Mouse (Mus musculus) B cell, adult 2 months (primary cell): ENCODE data around the gene Ogg1.
A peak's percentile ranks its signal among the peaks of the same experiment; 100 is the strongest.
"Not testable (repeated sequence)": the region's sequence is repeated elsewhere in the genome, so short reads cannot be mapped to it uniquely, and the experiment has no call there.

Experiments
- DNase-seq, 2 experiments: peaks; one replicate each; pipeline ENCODE4 v3.0.0; 2022

Ogg1 gene

DNA sequence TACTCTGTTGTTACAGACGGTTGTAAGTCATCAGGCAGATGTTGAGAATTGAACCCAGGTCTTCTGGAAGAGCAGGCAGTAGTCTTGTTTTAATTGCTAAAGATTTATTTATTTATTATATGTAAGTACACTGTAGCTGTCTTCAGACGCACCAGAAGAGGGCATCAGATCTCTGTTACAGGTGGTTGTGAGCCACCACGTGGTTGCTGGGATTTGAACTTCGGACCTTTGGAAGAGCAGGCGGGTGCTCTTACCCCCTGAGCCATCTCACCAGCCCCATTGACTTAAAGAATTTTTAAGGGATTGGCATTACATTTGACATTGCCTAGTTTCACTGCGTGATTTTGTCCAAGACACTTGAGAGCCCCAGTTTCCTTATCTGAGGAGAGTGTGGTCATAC lies 6.0 kb downstream of the Ogg1 start:
- DNase-seq, result not testable (repeated sequence)

DNA sequence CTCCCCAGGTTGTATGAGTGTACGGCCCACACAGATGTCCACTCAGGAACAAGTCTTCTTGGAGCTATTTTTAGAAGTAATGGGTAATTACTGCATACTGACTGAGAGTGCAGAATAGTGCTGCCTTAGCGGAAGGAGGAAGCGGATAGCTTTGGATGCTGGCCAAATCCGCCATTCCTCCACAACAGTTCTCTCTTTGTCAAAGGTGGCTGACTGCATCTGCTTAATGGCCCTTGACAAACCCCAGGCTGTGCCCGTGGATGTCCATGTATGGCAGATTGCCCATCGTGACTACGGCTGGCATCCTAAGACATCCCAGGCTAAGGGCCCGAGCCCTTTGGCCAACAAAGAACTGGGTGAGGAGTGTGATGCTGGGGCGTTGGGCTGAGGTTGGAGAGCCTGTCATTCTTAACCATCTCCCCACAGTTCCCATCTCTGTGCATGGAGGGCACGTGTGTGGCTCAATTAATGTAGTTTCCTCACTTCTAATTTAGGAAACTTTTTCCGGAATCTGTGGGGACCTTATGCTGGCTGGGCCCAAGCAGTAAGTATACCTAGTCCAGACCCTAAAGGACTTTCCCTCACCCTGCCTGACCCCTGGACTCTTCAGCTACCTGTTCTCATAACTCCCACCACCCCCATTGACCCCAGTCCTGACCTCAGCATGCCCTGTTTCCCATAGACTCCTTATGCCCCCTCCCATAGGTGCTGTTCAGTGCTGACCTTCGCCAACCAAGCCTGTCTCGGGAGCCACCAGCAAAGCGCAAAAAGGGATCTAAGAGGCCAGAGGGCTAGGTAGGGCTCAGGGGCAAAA lies 6.6 kb downstream of the Ogg1 start:
- no peak for DNase-seq

DNA sequence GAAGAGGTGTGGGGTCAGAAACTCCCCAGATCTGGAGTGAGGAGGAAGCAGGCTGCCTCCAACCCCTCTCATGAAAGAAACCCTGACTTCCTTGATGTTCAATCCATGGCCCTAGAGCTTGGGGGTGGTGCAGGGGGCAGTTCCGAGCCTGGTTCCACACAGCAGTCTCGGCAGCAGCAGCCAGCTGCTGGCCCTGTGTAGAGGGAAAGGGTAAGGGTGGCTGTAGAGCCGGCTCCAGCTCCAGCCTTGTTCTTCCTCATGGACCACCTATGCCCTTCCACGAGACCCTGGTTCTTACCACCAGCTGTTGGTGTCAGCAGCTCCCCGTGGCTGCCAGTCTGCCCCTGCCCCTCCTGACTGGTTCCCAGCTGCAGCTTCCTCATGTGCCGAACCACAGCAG lies 7.4 kb downstream of the Ogg1 start:
- no peak for DNase-seq

GRCm38 (mm10) chr6:113336852-113337620 lies 10.3 kb downstream of the Ogg1 start:
- no peak for DNase-seq

DNA sequence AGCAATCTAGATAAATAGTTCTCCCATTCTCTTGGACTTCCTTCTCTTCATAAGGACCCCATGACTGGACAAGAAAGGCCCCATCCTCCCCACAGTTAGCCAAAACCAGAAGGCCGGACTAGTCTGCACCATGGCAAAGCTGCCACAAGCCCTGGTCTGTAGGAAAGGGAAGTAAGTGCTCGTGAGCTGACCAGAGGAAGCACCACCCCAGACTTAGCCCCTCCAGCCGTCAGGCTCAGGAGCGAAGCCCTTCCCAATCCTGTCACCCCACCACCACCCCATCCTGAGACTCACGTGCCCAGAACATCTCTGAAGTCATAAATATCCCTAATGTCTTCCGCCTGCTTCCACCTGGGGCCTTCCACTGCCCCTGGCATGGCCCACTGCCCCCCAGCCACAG lies 14.8 kb downstream of the Ogg1 start:
- DNase-seq, result no peak

GRCm38 (mm10) chr6:113342297-113342696 lies 15.5 kb downstream of the Ogg1 start:
- DNase-seq, result no peak

DNA sequence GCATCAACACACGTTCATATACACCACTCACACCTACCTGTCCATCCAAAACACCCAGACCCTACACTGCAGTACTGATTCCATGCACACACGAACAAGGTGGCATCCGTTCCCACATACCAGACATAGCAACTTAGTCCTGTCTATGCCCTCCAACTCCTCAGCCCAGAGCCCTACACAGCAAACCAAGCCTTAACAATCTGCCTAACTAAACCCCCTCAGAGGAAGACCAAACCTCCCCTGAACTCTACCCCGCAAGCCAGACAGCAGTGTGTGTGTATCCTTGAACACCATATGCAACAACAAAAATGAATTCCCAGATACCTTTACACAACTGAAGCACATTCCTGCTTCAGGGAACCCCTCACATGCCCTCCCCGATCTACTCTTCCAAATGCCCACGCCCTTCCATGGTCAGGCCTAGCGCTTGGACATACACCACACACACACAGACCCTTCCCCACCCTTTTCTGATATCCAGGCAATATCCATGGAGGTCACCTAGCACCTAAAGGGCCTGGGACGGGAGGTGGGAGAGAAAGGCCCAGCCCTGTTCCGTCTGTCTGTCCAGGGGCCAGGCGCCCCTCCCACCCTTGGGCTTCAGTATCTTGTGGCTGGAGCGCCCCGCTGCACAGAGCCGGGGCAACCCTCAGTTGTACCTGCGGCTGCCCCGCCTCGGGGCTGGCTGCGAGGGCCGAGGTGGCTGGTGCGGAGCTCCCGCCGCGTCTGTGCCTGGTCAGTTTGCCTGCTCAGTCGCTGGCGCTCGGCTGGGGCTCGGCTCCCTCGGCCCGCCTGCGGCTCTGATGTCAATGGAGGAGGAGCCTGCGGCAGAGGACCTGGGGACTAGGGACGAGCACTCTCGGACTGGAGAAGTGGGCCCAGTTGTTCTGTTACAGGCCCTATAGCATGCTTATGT lies 16.7 kb downstream of the Ogg1 start, which contains the start of gene Camk1:
Gene Camk1, minus strand, starts transcription at position 808 of the 916 bp plus-strand sequence.
- DNase-seq, result peak; percentile 23 to 33

DNA sequence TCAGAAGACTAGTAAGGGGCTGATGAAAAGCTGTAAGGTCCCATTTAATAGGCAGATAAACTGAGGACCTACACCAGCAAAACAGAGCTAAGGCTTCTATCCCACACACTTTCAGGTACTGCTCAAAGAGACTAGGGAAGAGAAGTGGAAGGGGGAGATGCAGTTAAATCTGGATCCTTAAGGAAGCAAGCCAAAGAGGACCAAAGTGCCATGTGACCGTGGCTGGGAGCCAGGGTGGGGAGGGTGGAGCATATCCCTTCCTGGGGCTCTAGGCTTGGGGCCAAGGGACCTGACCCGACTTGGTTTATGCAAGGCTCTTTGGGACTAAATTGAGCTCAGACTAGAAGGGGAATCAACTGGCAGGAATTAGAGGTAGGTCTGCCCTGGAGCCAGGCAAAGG lies 17.5 kb downstream of the Ogg1 start:
- DNase-seq, result no peak

- DNase-seq, result no peak
Measured at GRCm38 (mm10) chr6:113346897-113347296, 20.1 kb downstream of the Ogg1 start.

DNA sequence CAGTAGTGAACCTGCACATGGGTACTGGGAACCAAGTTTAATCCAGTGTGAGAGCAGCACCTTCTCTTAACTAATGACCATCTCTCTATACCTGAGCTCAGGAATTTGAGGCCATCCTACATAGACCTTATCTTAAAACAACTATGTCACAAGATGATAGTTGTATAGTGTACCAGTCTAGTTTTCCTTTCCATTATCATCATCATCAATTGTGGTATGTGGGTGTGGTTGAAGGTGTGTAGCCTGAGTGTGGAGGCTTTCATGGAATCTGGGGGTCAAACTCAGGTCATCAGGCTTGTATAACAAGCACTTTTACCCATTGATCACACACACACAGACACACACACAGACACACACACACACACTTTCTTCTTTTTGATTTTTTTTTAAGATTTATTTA lies 23.8 kb downstream of the Ogg1 start:
- DNase-seq, result no peak

DNA sequence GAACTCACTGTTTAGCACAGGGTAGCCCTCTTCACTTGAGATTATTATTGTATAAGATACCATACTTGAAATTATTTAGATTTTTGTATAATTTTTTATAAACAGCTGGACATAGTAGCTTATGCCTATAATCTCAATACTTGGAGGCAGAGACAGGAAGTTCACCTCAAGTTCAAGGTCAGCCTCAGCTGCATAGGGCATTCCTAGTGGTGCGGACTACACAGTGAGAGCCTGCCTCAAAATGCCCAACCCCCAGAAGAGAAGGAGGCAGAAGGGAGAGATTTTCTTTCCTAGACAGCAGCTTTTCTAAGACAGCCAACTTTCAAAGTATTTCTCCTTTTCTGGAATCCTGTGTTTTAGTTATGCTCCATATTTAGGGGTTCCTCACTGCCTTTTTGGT lies 24.4 kb downstream of the Ogg1 start:
- no peak for DNase-seq

- DNase-seq, result no peak
Measured at GRCm38 (mm10) chr6:113351653-113352052, 24.9 kb downstream of the Ogg1 start.

- DNase-seq, result no peak
Measured at GRCm38 (mm10) chr6:113352820-113353219, 26.0 kb downstream of the Ogg1 start.

DNA sequence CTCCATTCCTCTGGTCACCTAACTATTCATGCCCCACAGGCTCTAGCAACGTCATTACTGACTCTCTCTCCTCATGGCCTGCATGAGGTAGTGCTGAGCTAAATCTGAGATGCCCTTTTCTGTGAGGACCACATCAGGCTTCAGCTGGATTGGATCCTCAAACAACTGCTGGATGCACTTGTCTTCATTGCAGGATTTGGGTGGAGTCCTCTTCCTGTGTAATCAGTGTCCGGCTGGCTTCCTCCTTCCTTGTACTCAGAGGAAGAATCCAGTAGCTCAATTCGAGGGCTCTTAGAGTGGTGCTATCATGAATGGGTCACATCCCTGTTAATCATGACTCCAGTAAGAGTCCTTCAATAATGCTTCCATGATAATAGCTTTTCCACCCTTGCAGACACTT lies 26.9 kb downstream of the Ogg1 start:
- no peak for DNase-seq

DNA sequence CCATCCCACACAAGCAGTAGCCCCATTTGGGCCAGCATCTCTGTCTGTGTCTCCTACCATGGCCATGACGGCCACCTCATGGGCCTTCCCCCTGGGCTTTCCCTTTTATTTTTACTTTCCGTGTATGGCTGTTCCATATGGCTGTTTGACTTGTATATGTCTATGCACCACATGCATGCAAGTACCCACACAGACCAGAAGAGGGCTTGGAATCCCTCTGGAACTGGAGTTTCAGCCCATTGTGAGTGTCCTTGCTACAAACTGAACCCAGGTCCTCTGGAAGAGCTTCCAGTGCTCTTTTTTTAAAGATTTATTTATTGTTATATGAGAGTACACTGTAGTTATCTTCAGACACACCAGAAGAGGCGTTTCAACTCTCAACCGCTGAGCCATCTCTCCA lies 34.7 kb downstream of the Ogg1 start:
- DNase-seq, result no peak

DNA sequence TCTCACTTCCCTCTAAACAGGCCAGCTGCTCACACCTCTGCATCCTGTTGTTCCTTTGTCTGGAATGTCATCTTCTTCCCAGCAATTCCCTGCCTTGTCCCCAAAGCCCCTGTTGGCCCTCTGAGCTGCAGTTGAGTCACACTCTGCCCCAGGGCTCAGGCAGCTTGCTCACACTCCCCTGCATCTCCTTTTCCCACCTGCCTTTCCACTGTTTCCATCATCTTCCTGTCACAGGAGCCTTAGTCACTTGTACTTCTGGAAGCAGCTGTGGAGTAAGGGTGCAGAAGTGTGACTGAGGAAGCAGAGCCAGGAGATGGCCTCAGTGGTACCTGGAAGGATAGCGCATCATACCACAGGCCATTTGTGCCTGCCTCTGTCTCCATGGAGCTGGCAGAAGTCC lies 35.5 kb downstream of the Ogg1 start:
- DNase-seq, result no peak

DNA sequence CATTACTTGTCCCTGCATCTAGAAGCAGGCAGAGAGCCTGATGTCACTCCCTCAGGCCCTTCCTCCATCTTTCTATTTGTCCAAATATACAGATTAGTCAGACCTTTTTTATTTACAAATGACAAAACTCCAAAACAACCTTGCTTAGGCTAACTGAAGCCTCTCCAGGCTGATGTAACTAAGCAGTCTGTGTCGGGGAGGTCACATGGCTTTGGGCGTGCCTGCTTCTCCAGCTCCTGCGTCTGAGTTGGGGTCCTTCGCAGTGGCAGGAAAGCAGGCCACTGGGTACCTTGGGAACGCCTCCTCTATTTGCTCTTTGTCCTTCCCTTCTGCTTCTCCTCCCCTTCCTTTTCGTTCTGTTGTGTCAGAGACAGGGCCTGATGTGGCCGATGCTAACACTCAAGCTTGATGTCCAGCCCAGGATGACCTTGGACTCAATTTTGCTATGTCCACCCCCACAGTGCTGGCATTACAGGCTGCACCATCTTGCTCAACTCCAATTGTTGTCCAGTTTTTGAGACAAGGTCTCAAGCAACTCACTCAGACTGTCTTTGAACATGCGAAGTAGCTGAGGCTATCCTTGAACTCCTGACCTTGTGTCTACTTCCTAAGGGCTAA lies 37.9 kb downstream of the Ogg1 start:
- no peak for DNase-seq

GRCm38 (mm10) chr6:113366639-113367038 lies 39.9 kb downstream of the Ogg1 start:
- no peak for DNase-seq

DNA sequence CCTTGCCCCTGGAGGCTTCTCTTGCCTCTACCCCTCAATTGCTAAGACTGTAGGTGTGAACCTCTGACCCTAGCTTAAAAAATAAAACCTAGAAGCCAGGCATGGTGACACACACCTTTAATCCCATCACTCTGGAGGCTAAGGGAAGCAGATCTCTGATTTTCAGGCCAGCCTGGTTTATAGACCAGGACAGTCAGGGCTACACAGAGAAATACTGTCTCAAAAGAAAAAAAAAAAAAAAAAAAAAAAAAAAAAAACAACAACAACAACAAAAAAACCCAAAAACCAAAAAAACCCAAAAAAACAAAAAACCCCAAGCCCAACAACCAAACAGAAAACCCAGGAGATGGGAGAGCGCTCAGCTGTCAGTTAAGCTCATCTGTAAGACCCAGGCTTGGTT lies 40.8 kb downstream of the Ogg1 start:
- no peak for DNase-seq

- no peak for DNase-seq
Measured at GRCm38 (mm10) chr6:113368124-113368523, 41.4 kb downstream of the Ogg1 start.

- DNase-seq, result no peak
Measured at GRCm38 (mm10) chr6:113368577-113368976, 41.8 kb downstream of the Ogg1 start.

DNA sequence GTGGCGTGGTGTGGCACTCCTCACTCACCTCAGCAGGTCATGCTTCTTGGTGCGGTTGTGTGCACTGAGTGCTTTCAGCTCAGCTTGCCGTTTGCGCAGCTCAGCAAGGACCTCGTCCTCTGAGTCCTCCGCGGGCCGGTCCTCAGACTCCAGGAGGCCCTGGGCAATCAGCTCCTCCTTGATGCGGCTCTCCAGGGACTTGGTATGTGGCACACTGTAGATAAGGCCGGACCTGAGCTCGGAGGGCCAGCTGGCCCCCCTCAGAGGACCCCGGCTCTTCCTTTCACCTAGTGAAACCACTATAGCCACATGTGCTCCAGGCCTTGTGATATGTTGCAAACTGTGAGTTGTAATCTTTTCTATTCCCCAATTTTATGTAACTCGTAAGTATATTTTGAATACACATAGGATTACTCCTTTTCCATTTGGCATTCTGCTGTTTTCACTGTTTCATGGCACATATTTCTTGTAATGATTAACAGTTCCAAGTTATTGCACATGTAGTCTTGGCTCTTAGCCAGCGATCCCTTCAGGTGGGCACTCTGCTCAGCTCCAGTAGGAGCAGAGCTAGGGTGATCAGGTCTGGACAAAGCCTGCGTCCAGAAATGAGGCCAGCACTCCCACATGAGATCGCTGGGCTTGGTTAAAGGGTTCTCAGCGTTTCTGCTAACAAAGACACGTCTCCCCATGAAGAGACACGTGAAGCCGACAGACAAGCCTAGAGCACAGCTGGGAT lies 43.6 kb downstream of the Ogg1 start:
- no peak for DNase-seq
